8 mouse cellular contexts compared by ENCODE assay signal in the genomic region with DNA sequence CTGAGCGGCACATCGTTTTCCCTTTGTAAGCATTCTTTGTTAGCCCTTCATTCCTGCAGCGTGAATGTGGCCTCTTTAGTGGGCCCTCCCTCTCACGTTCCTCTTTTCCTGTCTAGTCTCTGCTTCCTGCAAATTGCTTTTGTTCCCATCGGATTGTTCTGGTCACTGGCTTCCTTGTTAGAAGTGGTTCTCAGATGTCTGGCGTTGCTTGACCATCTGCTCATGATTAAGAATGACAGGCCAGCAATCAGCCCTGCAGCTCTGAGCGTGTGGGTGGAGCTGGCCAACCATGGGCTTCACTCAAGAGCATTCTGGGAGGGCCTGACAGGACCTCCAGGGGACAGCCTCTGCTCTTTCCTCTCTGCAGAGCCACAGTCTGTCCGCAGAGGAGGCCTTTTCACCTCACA.
DNase-seq lines count a peak whose midpoint lies in the region; ATAC-seq lines count a peak whose summit lies in the region.
"Had no signal": no experiment of that assay in that cellular context is flagged by ENCODE, and none has a peak within 500 bp of the region (broad histone marks: within the 10 kb centered on the region; RNA-seq: fewer than 3 reads in every experiment).

No protein-coding gene starts in this region.

- H3K27me3 ChIP-seq in embryonic facial prominence, embryonic 13.5 days: no peaks in the 10 kb centered on the region
- H3K27me3 ChIP-seq in intestine, embryonic 15.5 days (replicated peaks): no peaks in the 10 kb centered on the region
- H3K27me3 ChIP-seq in stomach, embryonic 14.5 days (ENCODE audit: control insufficient read depth, insufficient read depth, low read length): no peaks in the 10 kb centered on the region
- H3K27me3 ChIP-seq: liver, embryonic 15.5 days had no signal

- H3K36me3 ChIP-seq in embryonic facial prominence, embryonic 13.5 days: no peaks in the 10 kb centered on the region
- H3K36me3 ChIP-seq in intestine, embryonic 15.5 days: no peaks in the 10 kb centered on the region
- no peaks in the 10 kb centered on the region for H3K36me3 ChIP-seq in stomach, embryonic 14.5 days (ENCODE audit: control insufficient read depth, insufficient read depth, low read length)
- H3K36me3 ChIP-seq: liver, embryonic 15.5 days had no signal

- peaks cover 16% of the 10 kb centered on the region for H3K4me1 ChIP-seq in embryonic facial prominence, embryonic 13.5 days
- peaks cover 17% of the 10 kb centered on the region for H3K4me1 ChIP-seq in intestine, embryonic 15.5 days (replicated peaks)
- 0 out of 2 replicates have a peak, but pooled peaks cover 4% of the 10 kb centered on the region for H3K4me1 ChIP-seq in stomach, embryonic 14.5 days (ENCODE audit: control insufficient read depth, insufficient read depth, low read length)
- H3K4me1 ChIP-seq: liver, embryonic 15.5 days had no signal

- H3K27ac ChIP-seq in embryonic facial prominence, embryonic 13.5 days: peak overlapping the region; percentile 66
- H3K27ac ChIP-seq in intestine, embryonic 15.5 days: no peak overlapping the region
- 0 out of 2 replicates have a peak overlapping the region, but pooled peaks have one; percentile 1 for H3K27ac ChIP-seq in stomach, embryonic 14.5 days (ENCODE audit: low read length)
- H3K27ac ChIP-seq: liver, embryonic 15.5 days had no signal

- DNase-seq in ovary, postnatal 14 days (ENCODE audit: low spot score): peak; percentile 4
- DNase-seq in ovary, postnatal 10 days (ENCODE audit: low spot score): no peak
- no peak for DNase-seq in right cerebral cortex, adult 18-20 months
- no peak for DNase-seq in right cerebral cortex, postnatal 4 days

- H3K4me2 ChIP-seq in embryonic facial prominence, embryonic 13.5 days: no peak overlapping the region
- no peak overlapping the region for H3K4me2 ChIP-seq in intestine, embryonic 15.5 days (replicated peaks)
- H3K4me2 ChIP-seq in stomach, embryonic 14.5 days (replicated peaks; ENCODE audit: low read depth, low read length): no peak overlapping the region
- H3K4me2 ChIP-seq: liver, embryonic 15.5 days had no signal

- H3K9ac ChIP-seq in embryonic facial prominence, embryonic 13.5 days: no peak overlapping the region; the same call in 1 of the 2 replicates
- no peak overlapping the region for H3K9ac ChIP-seq in intestine, embryonic 15.5 days
- H3K9ac ChIP-seq in stomach, embryonic 14.5 days (replicated peaks; ENCODE audit: low read depth, low read length): no peak overlapping the region
- H3K9ac ChIP-seq: liver, embryonic 15.5 days had no signal

- 5% methylated on average over 8 of the region's 8 CpGs for whole genome bisulfite sequencing in embryonic facial prominence, embryonic 13.5 days
- 22% methylated on average over 8 of the region's 8 CpGs for WGBS in intestine, embryonic 15.5 days
- WGBS in stomach, embryonic 14.5 days: 8% methylated on average over 8 of the region's 8 CpGs

- ATAC-seq in embryonic facial prominence, embryonic 13.5 days (ENCODE audit: insufficient number of reproducible peaks, insufficient read depth, low FRiP score, low TSS enrichment, low read depth): no peak
- peak; percentile 58; the same call in 1 of the 2 replicates for ATAC-seq in intestine, embryonic 15.5 days
- peak; percentile 82; the same call in 1 of the 2 replicates for ATAC-seq in stomach, embryonic 14.5 days (ENCODE audit: insufficient number of reproducible peaks, insufficient read depth, low FRiP score, low read depth)

- H3K9me3 ChIP-seq in embryonic facial prominence, embryonic 13.5 days: no peaks in the 10 kb centered on the region
- H3K9me3 ChIP-seq in intestine, embryonic 15.5 days: no peaks in the 10 kb centered on the region
- no peaks in the 10 kb centered on the region for H3K9me3 ChIP-seq in stomach, embryonic 14.5 days (ENCODE audit: control insufficient read depth, low read depth, low read length)
- H3K9me3 ChIP-seq: liver, embryonic 15.5 days had no signal

- no peak overlapping the region for H3K4me3 ChIP-seq in embryonic facial prominence, embryonic 13.5 days
- no peak overlapping the region for H3K4me3 ChIP-seq in intestine, embryonic 15.5 days (replicated peaks)
- H3K4me3 ChIP-seq in stomach, embryonic 14.5 days (ENCODE audit: low read depth, low read length): no peak overlapping the region
- H3K4me3 ChIP-seq: liver, embryonic 15.5 days had no signal
